Mouse (Mus musculus) brain, embryonic 14.5 days (tissue): ENCODE measurements around the gene Lrrc61.

Experiments used
- CTCF ChIP-seq: fragments of 200-500 bp; IDR thresholded peaks from 2 replicates; pipeline ENCODE4 v1.5.1; 2012; ENCODE audit warnings: inconsistent platforms, mild to moderate bottlenecking, moderate library complexity, borderline replicate concordance; ENCODE audit not compliant: insufficient read depth, insufficient read length; ENCODE audit errors: extremely low read depth
- POLR2A ChIP-seq: fragments of 200-500 bp; IDR thresholded peaks from 2 replicates; pipeline ENCODE4 v1.6.1; 2012; ENCODE audit warnings: mild to moderate bottlenecking, inconsistent platforms, borderline replicate concordance; ENCODE audit not compliant: poor library complexity, insufficient read depth, insufficient read length, severe bottlenecking; ENCODE audit errors: extremely low read depth

GRCm38 (mm10) chr6:48573280-48573679 is 18.7 kb downstream of the Lrrc61 start:
- TF ChIP-seq CTCF (no peak), POLR2A (no peak)
